Mouse (Mus musculus) heart, postnatal 0 days (tissue): ENCODE measurements at regions not wholly inside any gene's neighbourhood (a gene's known extent, or its start where the extent isn't known, plus 50 kb on each side); places are given as distances from the start of the nearest gene placed in this dataset.

Experiments
- CTCF ChIP-seq: IDR thresholded peaks from 2 replicates; pipeline ENCODE4 v1.5.1; 2016; ENCODE audit warnings: antibody characterized with exemption, control low read depth, low read depth
- EP300 ChIP-seq: IDR thresholded peaks from 2 replicates; pipeline ENCODE4 v1.6.1; 2016; ENCODE audit warnings: antibody characterized with exemption, low read depth

DNA sequence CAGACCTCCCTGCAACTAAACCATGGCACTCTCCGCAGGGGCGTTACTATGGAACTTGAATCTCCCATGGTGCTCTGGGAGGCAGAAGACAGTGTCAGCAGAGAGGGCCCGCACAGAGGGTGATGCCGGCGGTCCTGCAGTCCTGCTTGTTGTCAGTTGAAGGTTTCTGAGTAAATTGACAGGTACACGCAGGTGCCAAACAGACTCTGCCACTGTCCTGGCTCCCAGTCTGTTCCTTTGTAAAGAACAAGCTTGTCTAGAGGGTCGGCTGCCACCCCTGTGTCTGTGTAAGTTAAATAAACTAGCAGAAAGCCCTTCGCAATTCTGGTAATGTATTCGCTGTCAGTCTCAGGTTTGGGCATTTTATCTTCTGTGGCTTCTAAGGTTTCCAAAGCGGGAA, 521.6 kb downstream of the Dok5 start:
- TF ChIP-seq EP300 (no peak), CTCF (no peak)
